24 mouse cellular contexts compared by ENCODE assay signal in genomic region chr2:22873159-22873558, GRCm38 (mm10). TPM values are rescaled to one million over a fixed set of nuclear protein-coding genes. Genes with fewer than 3 reads are reported as not detected.
A peak's percentile ranks its signal among the peaks of the same experiment; 100 is the strongest.
DNase-seq lines count a peak whose midpoint lies in the region; ATAC-seq and TF ChIP-seq lines count a peak whose summit lies in the region.
"Had no signal": no experiment of that assay in that cellular context is flagged by ENCODE, and none has a peak within 500 bp of the region (broad histone marks: within the 10 kb centered on the region; RNA-seq: fewer than 3 reads in every experiment).

No protein-coding gene starts in this region.

- H3K4me3 ChIP-seq in intestine, embryonic 15.5 days (replicated peaks), result no peak overlapping the region
- H3K4me3 ChIP-seq in intestine, embryonic 16.5 days (ENCODE audit: low read length), result no peak overlapping the region
- H3K4me3 ChIP-seq in small intestine, adult 2 months (ENCODE audit: low read depth, low read length), result no peak overlapping the region
- H3K4me3 ChIP-seq: embryonic facial prominence, embryonic 10.5 days; embryonic facial prominence, embryonic 13.5 days; erythroblast, embryonic 14.5 days; forebrain, embryonic 12.5 days; forebrain, embryonic 15.5 days; hindbrain, embryonic 12.5 days; hindbrain, embryonic 15.5 days had no signal

- no peak for TF ChIP-seq POLR2A in small intestine, adult 2 months (IDR thresholded peaks at IDR 0.05; ENCODE audit: low read depth, low read length)

- H3K27me3 ChIP-seq in intestine, embryonic 15.5 days (replicated peaks), result no peaks in the 10 kb centered on the region
- H3K27me3 ChIP-seq in intestine, embryonic 16.5 days (replicated peaks; ENCODE audit: control insufficient read depth, insufficient read depth, low read length), result no peaks in the 10 kb centered on the region
- no peaks in the 10 kb centered on the region for H3K27me3 ChIP-seq in small intestine, adult 2 months (ENCODE audit: control insufficient read depth, insufficient read depth, low read length)
- H3K27me3 ChIP-seq: embryonic facial prominence, embryonic 13.5 days; forebrain, embryonic 12.5 days; forebrain, embryonic 15.5 days; hindbrain, embryonic 12.5 days; hindbrain, embryonic 15.5 days had no signal

- 64% methylated on average over 1 of the region's 1 CpGs for WGBS in intestine, embryonic 15.5 days
- 82% methylated on average over 1 of the region's 1 CpGs for WGBS in intestine, embryonic 16.5 days
- 33% methylated on average over 1 of the region's 1 CpGs for WGBS in small intestine, adult 2 months

- no peaks in the 10 kb centered on the region for H3K36me3 ChIP-seq in intestine, embryonic 15.5 days
- no peaks in the 10 kb centered on the region for H3K36me3 ChIP-seq in intestine, embryonic 16.5 days (ENCODE audit: control insufficient read depth, insufficient read depth, low read length)
- no peaks in the 10 kb centered on the region for H3K36me3 ChIP-seq in small intestine, adult 2 months (ENCODE audit: control insufficient read depth, insufficient read depth, low read length)
- H3K36me3 ChIP-seq: embryonic facial prominence, embryonic 10.5 days; embryonic facial prominence, embryonic 13.5 days; forebrain, embryonic 12.5 days; forebrain, embryonic 15.5 days; hindbrain, embryonic 12.5 days; hindbrain, embryonic 15.5 days had no signal

- peak; percentile 19 to 44 for DNase-seq in kidney, adult 8-10 months
- no peak for DNase-seq in kidney, postnatal 25 days
- DNase-seq in right cerebral cortex, postnatal 4 days, result no peak
- DNase-seq: adrenal gland, adult 8-10 months; adrenal gland, postnatal 25 days; cerebellum, adult 11-12 months; cerebellum, adult 8-10 months; cerebellum, postnatal 10 days; cerebellum, postnatal 36 days; embryo, embryonic 11 days; gastrocnemius, postnatal 10 days; gastrocnemius, postnatal 36 days had no signal

- H3K9ac ChIP-seq in intestine, embryonic 15.5 days, result no peak overlapping the region
- H3K9ac ChIP-seq in intestine, embryonic 16.5 days (ENCODE audit: low read depth, low read length), result no peak overlapping the region
- H3K9ac ChIP-seq: embryonic facial prominence, embryonic 13.5 days; forebrain, embryonic 12.5 days; forebrain, embryonic 15.5 days; hindbrain, embryonic 12.5 days; hindbrain, embryonic 15.5 days had no signal

- H3K27ac ChIP-seq in intestine, embryonic 15.5 days, result no peak overlapping the region
- H3K27ac ChIP-seq in intestine, embryonic 16.5 days (ENCODE audit: low read length), result peak overlapping the region; percentile 27; the same call in 1 of the 2 replicates
- peak overlapping the region; percentile 100 for H3K27ac ChIP-seq in small intestine, adult 2 months (ENCODE audit: insufficient read depth, low read depth, low read length)
- H3K27ac ChIP-seq: embryonic facial prominence, embryonic 10.5 days; embryonic facial prominence, embryonic 13.5 days; forebrain, embryonic 12.5 days; forebrain, embryonic 15.5 days; hindbrain, embryonic 12.5 days; hindbrain, embryonic 15.5 days had no signal

- peak; percentile 58 for ATAC-seq in intestine, embryonic 15.5 days
- peak; percentile 62 for ATAC-seq in intestine, embryonic 16.5 days
- ATAC-seq: CD4-positive, CD25-positive, alpha-beta regulatory T cell, adult 4 months; forebrain, embryonic 15.5 days had no signal

- H3K4me1 ChIP-seq in intestine, embryonic 15.5 days (replicated peaks), result no peaks in the 10 kb centered on the region
- H3K4me1 ChIP-seq in intestine, embryonic 16.5 days (ENCODE audit: control insufficient read depth, insufficient read depth, low read length), result no peaks in the 10 kb centered on the region
- peaks cover 21% of the 10 kb centered on the region; the same call in 1 of the 2 replicates for H3K4me1 ChIP-seq in small intestine, adult 2 months (ENCODE audit: control insufficient read depth, insufficient read depth, insufficient read length, low read length)
- H3K4me1 ChIP-seq: embryonic facial prominence, embryonic 10.5 days; embryonic facial prominence, embryonic 13.5 days; forebrain, embryonic 12.5 days; forebrain, embryonic 15.5 days; hindbrain, embryonic 12.5 days; hindbrain, embryonic 15.5 days had no signal

- H3K4me2 ChIP-seq in intestine, embryonic 15.5 days (replicated peaks), result no peak overlapping the region
- no peak overlapping the region for H3K4me2 ChIP-seq in intestine, embryonic 16.5 days (ENCODE audit: low read depth, low read length)
- H3K4me2 ChIP-seq: embryonic facial prominence, embryonic 13.5 days; forebrain, embryonic 12.5 days; forebrain, embryonic 15.5 days; heart, embryonic 11.5 days; hindbrain, embryonic 12.5 days; hindbrain, embryonic 15.5 days had no signal

- no peaks in the 10 kb centered on the region; the same call in 1 of the 2 replicates for H3K9me3 ChIP-seq in intestine, embryonic 15.5 days
- H3K9me3 ChIP-seq in intestine, embryonic 16.5 days (ENCODE audit: control insufficient read depth, low read length), result no peaks in the 10 kb centered on the region
- H3K9me3 ChIP-seq: embryonic facial prominence, embryonic 10.5 days; embryonic facial prominence, embryonic 13.5 days; forebrain, embryonic 12.5 days; forebrain, embryonic 15.5 days; hindbrain, embryonic 12.5 days; hindbrain, embryonic 15.5 days had no signal

- no peak for TF ChIP-seq CTCF in small intestine, adult 2 months (IDR thresholded peaks at IDR 0.05; ENCODE audit: extremely low read depth, insufficient read length, insufficient replicate concordance, low read depth, low read length)

RNA-seq across cellular contexts. Expression of gene Pdss1, which starts 22.2 kb away (rescaled TPM):
- polyA plus RNA-seq in intestine, embryonic 15.5 days (2015; fragmentation: Nextera tagmentation; extraction: Ambion mirVana), result 35.3 TPM in 2 replicates
- 39.5 and 40.5 TPM in 2 replicates for polyA plus RNA-seq in intestine, embryonic 16.5 days (2015; fragmentation: Nextera tagmentation; extraction: Ambion mirVana)
- 9.2 and 13.1 TPM in 2 replicates for polyA plus RNA-seq in small intestine, adult 2 months (2012; rRNA removed)

Comparison
In these comparisons a context has a peak if more than half of its experiments do, and no peak if none do; other contexts are left out.
1. DNase-seq: peak in kidney, adult 8-10 months (2 of 2); none in kidney, postnatal 25 days (0 of 2) and right cerebral cortex, postnatal 4 days (single experiment).